Mouse (Mus musculus) inflammation-experienced regulatory T-cells, adult 6 months (primary cell): ENCODE measurements around the gene Kcnk6. TPM values are rescaled to one million over a fixed set of nuclear protein-coding genes. Genes with fewer than 3 reads are reported as not detected.

Source experiments
- ATAC-seq: one replicate; pipeline ENCODE4 v1.8.0; 2017
- polyA plus RNA-seq, 3 experiments: library from polyadenylated mRNA; unstranded; fragments of 100-300 nt; shearing (Covaris generic); gene quantifications; one replicate each; pipeline ENCODE4 v1.2.1; 2017

The Kcnk6 gene
- 1 to 10 TPM; 1.9 to 4.0 (median 2.0) TPM for polyA plus RNA-seq

DNA sequence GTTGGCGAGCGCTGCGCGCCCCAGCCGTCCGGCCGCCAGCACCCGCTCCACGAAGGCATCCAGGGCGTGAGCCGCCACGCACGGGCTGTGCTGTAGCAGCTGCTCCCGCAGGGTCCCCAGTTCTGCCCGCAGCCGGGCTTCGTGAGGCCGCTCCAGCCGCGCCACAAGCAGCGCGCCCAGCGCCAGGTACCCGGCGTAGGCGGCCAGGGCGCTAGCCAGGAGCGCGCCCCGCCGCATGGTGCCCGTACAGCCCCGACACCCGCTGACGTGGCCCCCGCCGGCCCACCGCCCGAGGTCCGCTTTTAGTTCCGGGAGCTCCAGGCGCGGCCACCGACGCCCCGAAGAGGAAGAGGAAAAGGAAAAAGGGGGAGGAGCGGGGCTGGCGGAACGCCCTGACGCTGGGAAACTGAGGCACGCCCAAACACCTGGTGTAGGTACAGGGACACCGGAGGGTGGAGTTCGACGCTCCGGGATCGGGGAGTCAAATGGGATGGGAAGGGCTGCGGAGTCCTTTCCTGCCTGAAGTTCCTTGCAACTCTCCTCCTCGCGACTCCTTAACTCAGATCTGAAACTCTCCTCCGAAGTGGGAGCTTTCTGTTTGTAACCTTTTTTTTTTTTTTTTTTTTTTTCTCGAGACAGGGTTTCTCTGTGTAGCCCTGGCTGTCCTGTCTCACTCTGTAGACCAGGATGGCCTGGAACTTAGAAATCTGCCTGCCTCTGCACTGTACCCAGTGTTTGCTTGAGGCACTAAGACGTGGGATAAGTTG is at the start of gene Kcnk6:
Kcnk6 (minus strand) TSS at position 269 of the 767 bp plus-strand sequence.
- peak; percentile 46 for ATAC-seq

DNA sequence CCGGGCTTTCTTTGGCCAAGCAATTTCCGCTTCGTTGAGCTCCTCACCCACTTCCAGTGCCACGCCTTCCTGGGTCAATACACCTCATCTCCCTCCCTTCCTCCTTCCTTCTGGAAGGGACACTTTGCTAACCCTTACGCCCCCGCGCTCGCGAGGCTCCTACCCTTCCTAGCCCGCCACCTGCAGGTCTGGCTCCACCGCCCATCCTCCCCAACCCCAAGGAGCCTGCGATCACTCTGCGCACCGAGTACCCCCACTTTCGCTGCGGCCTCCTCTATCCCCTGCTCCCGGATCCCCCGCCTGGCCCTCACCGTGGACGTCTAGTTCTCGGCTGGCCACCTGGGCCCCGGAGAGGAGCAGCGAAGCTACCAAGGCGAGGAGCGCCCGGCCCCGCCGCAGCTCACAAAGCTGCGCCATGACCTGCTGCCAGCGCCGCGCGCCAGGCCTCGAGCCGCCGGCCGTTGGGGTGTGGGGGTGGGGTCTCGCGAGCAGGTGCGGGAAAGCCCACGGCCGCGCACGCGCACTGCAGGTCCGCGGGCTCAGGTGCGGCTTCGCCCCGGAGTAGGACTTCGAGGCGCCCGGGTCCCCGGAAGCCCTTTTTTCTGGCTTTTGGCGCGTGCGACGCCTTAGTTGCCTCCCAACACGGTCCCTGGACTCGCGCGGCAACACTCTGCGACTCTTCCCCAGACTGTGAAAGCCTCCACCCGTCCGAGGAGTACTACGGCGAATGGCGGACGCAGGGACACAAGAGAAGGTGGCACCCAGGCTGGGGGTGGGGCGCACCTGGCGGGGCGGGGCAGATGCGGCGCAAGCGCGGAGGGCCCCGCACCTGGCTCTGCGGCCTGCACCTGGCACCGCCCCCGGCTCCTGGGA is 49.1 kb upstream of the Kcnk6 start, which contains the start of gene Spint2:
Spint2 (minus strand) TSS at position 712 of the 873 bp plus-strand sequence.
- ATAC-seq: peak; percentile 67

DNA sequence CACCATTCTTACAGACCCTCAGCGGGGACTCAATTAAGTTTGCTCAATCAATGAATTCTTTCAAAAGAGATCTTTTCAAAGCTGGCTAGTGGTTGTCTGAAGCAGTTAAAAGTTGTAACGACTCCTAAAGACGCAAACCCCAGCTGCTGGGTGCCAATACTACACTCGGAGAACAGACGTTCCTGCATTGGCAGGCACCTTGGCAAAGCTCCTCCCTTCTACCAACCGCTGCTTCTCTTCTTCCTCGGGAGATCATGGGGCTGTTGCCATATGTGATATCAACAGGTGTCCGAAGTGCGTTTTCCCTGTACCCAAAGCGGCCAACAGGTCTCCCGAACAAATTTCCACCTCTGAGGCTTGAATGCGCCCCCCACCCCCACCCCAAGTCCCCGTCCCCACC is 48.5 kb upstream of the Kcnk6 start:
- ATAC-seq: no peak

DNA sequence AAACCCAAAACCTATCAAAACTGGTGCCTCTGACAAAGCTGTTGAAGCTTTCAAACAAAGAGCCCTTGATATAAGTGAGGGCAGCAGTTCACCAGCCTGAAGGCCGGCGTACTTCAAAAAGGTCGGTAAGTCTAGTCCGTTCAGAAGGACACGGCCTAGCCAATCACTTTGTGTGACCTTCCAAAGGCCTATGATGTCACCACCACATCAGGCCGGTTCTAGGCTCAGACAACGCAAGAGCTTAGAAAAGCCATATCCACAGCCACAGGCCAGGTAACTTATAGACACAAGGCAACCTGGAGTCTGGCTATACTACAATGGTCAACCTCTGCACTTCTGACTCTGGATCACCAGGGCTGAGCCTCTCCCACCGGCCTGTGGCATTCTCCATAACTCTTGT is 47.6 kb upstream of the Kcnk6 start:
- ATAC-seq: no peak

DNA sequence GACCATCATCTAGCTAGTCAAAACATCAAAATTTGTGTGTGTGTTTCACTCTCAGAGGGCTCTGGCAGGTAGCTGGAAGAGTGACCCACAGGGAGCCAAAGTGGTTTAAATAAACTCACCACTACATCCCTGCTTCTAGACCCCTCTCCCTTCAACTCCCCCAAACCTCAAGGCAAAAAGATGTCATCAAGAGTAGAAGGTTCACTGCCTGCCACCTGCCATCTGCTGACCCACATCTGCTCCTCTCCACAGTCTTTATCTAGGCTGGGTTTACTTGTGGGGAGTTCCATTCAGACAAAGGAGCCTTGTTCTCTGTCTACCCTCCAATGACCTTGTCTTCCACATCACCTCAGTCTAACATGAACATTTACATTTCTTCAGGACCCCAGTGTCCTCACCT is 46.9 kb upstream of the Kcnk6 start:
- no peak for ATAC-seq

DNA sequence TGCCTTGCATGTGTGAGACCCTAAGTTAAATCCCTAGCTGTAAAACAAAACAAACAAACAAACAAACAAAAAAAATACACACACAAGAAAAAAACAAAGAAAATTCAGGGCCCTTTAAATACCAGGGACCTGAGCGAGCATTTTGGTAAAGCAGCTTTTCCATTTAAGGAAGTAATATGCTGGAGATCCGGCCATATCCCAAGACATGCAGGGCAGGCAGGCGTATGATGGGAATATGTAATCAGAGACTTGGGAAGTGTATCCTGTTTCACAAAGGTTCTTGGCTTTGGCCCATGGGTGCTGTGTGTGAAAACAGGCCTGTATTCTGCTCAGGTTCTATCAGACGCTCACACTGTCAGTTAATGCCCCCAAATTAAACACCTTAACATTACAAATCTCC is 45.2 kb upstream of the Kcnk6 start:
- ATAC-seq: no peak

DNA sequence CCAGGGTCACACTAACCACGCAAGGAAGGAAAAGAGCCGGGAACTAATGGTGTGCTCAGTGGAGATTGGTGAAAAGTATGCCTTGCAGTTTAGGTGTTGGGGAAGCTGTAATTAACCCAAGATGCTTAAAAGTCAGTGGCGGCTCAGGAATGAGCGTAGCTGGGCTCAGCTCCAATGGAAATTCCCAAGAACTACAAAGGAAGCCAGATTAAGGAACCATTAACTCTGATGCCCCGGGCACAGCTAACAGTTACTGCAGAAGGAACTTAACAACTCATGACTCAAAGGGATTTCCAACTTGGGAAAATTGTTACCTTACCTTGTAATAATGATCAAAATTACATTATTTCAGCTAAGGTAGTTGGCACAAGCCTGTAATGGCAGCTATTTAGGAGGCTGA is 44.4 kb upstream of the Kcnk6 start:
- no peak for ATAC-seq

DNA sequence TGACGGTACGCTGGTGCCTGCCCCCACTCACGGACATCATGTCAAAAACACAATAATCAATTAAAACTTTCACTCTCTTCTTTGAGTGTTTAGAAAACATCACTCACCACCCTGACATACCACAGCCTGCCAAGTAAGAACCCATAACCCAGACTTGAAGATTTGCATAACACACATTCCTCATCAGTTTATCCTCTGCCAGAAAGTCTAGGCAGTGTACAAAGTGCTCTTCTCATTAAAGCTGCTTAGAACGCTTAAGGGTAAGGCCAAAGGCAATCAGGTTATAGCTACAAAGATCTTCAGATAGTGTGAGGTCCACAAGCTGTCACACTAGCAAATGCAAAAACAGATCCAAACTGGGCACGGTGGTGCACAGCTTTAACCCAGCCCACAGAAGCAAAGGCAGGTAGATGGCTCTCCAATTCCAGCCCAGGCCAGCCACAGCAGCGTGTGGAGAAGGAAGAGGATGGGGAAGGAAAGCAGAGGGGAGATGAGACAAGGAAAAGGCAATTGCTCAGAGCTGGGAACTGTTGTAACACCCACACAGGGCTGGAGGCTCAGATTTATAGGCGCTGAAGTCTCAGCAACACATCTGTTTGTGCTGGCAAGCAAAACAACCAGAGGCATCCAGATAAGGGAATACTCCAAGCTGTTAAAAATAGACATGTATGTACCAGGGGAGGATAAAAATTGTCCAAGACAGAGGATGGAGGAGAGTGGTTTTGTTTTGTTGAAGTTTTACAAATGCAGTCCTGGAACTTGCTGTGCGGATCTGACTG is 39.6 kb upstream of the Kcnk6 start:
- no peak for ATAC-seq

DNA sequence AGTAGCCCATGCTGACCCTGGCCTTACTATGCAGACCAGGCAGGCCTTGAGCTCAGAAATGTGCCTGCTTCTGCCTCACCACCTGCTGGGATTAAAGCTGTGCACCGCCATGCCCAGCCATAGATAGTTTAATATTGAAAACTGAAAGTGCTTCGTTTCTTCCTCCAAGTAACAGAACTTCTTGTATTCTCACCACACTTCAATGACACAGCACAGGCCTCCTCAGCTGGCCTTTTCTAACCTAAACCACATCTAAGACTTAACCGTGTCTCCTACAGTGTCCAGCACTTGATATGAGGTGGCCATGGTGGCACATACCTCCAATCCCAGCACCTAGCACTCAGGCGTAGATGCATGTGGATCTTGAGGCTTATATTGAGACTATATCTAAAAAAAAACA is 38.1 kb upstream of the Kcnk6 start:
- no peak for ATAC-seq

DNA sequence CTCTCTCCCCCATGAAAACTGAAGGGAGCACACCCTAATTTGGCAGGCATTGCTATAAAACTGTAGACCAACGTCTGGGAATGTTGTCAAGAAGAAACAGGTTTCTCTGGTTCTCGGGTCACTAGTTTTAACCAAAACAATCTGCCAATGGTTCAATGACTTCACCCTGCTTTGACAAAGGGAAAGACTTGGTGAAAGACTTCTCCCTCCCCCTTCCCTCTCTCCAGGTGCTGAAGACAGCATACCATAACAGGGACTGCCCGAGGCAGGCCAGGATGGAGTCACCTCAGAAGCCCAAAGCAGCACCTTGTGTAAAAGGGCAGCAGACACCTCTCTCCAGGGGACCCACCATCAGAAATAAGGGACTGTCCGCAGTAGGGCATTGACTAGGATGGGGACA is 34.6 kb upstream of the Kcnk6 start:
- no peak for ATAC-seq

DNA sequence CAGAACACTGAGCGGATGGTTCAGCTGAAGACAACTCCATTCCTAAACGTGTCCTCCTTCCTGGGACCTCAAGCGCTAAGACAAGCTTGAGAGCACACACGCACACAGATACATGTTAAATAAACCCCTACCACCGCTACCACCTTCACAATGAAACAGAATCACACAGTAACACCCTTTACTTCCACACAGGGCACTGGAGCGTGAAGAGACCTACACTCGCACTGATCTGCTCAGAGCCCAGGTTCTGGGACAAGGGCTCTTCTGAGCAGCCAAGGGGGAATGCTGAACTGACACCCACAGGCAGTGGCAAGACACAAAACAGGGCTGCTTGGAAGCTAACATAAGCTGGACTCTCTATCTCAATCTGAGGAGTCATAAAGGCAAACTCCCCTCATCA is 33.3 kb upstream of the Kcnk6 start:
- ATAC-seq: no peak

DNA sequence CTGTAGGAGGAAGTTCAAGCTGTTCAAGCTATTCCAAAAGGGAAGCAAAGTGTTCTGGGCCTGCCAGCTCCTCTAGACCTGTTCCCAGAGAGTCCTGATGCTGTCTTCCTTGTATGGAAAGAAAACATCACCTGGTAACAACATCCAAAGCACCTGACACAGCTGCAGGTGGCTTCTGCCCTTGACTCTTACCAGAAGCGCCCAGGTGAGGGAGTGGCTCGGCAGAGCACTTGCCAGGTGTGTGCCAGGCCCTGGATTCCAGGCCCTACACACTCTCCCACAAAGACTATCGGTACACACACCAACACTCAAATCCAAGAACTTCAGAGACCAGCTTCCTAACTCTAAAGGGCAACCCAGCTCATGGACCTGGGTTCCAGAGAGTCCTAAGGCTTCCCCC is 31.5 kb upstream of the Kcnk6 start:
- ATAC-seq: no peak

DNA sequence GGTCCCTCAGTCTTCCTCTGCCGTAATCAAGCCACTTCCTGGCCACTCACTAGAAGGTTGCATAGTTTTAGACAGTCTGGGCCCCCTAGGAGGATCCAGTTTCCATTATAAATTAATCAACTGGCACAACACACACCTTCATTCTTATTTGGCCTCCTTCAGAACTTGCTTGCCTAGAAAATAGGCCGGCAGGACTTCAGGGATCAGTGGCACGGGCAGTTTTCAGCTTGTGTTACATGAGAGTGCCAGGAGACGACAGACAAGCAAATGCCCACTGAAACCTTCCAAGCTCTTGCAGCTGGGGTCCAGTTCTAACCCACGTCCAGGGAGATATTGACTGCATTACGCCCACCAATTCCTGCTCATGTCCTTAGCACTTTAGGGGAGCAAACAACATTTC is 29.8 kb upstream of the Kcnk6 start:
- ATAC-seq: no peak

DNA sequence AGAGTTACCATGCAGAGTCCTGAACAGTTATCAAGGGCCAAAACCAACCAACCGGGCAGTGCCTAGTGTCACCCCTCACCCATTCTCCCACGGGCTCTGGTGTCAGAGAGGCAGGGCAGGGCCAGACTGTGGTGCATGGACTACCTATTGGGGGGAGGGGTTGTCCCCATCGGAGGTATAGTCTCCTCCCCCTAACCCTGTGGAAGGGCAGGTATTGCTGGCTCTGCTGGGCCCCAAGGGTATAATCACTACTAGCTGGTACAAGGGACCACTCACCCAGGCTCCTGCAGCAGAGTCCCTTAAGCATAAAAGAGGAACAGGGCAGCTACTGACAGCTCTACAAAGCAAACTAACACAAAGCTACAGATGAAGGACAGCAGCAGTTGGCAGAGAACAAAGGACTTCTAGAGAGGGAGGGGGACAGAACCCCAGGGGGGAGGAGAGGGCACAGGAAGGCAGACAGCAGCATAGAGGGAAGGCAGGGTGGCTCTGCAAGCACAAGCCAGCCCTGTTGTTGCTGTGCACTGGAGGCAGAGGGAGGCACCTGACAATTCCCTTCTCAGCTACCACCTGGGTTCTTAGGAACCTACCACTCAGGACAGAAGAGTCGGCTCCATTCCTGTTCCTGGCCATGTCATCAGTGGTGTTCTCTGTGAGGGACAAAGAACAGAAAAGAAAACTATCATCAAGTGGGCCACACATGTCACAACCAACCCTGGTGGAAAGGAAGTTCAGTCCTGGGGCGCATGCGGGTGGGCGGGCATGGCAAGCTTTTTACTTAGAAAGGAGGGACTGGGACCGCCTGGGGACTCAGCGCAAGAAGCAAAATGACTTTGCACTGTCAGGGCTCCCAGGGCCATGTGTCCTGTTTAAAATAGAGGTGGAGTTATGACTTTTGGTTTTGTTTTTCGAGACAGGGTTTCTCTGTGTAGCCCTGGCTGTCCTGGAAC is 27.7 kb upstream of the Kcnk6 start:
- no peak for ATAC-seq

DNA sequence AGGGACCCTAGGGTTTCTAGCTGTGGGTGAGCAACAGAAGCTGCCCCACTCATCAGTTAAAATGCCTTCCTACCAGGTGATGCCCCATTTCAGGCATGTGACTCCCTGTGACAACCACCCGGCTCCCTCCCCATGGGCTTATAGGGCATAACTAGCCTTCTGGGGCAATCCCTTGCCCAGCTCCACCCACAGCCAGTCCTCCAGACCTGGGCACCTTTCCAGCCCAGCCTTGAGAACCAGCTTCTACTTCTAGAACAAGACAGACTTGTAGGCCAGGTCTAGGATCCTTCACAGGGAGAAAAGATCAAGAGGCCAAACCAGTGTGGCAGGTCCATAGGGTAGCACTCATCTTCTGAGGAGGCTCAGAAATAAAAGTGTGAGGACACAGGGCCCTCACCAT is 25.1 kb upstream of the Kcnk6 start:
- no peak for ATAC-seq

DNA sequence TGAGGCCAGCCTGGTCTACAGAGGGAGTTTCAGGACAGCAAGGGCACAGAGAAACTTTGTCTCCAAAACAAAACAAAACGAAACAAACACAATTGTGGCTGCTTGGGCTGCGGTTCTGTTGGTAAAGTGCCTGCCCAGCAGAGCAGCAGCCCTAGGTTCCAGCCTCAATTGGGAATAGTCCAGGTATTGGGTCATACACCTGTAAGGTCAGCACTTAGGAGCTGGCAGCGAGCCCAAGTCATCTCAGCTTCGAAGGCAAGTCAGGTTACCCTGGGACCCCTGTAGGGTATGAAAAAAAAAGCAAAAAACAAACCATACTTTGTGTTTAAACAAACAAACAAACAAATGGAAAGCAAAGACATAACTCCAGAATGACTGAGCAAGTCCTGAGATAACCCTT is 23.6 kb upstream of the Kcnk6 start:
- ATAC-seq: no peak

DNA sequence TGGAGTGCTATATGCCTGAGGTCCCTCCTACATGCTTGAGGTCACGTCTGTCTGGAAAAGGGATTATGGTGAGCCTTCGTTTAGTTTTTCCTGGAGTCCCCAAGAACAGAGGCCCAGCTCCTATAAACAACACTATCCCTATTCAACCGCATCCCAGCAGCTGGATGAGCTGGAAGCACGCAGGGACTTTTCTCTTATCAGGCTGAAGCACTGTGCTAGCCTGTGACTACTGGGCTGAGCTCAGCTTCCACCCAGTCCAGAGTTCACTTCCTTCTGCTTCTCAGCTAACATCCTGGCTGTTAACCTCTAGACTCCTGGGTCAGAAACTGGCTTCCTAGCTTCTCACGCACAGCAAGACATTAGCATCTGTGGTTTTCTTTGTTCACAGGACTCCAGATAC is 21.5 kb upstream of the Kcnk6 start:
- ATAC-seq: no peak

DNA sequence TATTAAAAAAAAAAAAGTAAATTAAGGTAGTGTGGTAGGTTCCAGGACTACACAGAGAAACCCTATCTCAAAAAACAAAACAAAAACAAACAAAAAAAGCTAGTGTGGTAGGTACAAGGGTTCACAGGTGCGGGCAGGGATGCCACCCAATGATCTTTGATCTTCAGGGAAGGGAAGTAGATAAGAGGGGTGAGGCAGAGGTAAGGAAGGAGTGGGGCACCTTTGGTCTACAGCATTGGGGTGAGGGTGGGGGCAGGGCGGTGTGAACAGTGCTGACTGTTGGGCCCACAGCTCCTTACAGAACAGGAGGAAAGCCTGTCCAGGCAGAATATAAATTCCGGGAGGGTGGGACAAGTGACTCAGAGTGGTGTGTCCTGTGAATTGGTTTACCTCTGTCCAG is 18.9 kb upstream of the Kcnk6 start:
- no peak for ATAC-seq

DNA sequence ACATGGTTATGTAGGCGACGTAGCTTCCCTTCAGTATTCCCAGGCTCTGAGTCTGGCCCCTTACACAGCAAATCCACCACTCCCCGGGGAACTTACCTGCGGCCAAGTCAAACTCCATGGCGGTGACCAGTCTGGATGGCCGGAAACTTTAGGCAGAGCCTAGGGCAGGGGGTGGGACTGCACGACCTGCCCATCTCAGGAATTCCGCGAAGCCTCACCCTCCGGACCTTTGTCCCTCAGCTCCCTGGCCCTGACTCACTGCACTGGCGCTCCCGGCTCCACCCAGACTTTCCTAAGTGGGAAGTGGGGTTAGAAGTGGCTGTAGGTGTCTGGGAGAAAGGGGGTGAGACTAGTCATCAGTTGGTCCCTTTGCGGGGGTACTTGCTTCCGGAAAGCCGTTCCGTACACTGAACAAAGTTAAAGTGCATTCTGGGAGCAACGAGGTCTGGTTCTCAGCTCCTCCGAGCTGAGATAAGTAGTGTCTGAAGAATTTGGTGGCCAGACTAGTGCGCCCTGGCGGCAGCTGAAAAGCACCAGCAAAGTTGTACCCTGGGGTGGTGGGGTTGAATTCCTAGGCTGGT is 16.0 kb upstream of the Kcnk6 start, which contains the start of gene 2200002D01Rik:
2200002D01Rik (minus strand) TSS at position 206 of the 581 bp plus-strand sequence.
- no peak for ATAC-seq

DNA sequence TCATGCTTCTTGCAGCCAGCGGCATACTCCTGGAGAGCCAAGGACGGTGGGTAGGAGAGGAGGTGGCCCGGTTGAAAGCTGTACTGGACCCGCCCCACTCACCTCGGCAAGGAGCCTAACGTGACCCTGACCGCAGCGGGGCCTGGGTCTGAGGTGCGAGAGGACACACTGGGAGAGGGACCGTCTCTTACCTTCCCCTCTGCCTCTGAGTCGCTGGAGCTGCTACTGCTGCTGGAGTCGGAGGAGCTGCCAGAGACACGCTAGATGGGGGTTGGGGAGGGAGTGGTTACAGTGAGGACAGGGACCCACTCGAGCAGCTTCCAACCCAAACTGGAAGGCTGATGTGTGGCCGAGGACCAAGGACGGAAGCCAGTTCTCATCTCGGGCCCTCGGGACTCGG is 15.4 kb upstream of the Kcnk6 start:
- ATAC-seq: no peak

DNA sequence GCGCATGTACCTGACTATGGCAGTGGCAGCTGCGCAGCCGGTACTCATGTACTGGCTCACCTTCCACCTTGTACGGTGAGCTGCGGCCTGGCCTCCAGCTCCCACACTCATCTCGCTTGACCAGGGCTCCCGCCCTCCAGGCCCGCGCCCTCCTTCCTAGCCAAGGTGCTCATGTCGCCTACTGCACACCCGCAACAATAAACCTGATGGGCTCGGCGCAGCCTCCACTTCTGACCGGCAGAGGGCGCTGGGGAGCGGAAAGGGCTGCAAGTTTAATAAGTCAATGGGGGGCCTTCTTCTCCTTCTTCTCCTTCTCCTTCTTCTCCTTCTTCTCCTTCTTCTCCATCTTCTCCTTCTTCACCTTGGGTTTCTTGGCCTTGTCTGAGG is 15.0 kb upstream of the Kcnk6 start:
- peak; percentile 50 for ATAC-seq
